Mouse (Mus musculus) urinary bladder, postnatal 4 days (tissue): ENCODE data around the gene Slc15a3.

Experiments
- DNase-seq, 2 experiments: peaks; one replicate each; pipeline ENCODE4 v3.0.0; 2021 to 2022; ENCODE audit warnings: low spot score in 2 of 2

Gene Slc15a3

GRCm38 (mm10) chr19:10821319-10821718 is 18.2 kb upstream of the Slc15a3 start:
- no peak for DNase-seq

GRCm38 (mm10) chr19:10822534-10822933 is 17.0 kb upstream of the Slc15a3 start:
- DNase-seq: no peak

- no peak for DNase-seq
Measured at GRCm38 (mm10) chr19:10824061-10824460, 15.5 kb upstream of the Slc15a3 start.

- no peak for DNase-seq
Measured at GRCm38 (mm10) chr19:10828321-10828720, 11.2 kb upstream of the Slc15a3 start.

GRCm38 (mm10) chr19:10829436-10830175 is 9.9 kb upstream of the Slc15a3 start, which contains the start of gene Cd6:
TSS of gene Cd6 (minus strand) at chr19:10830058.
- no peak for DNase-seq

GRCm38 (mm10) chr19:10831424-10831823 is 8.1 kb upstream of the Slc15a3 start:
- peak; percentile 66 to 82 for DNase-seq

- DNase-seq: no peak
Measured at GRCm38 (mm10) chr19:10832030-10832429, 7.5 kb upstream of the Slc15a3 start.

GRCm38 (mm10) chr19:10833611-10834010 is 5.9 kb upstream of the Slc15a3 start:
- no peak for DNase-seq

- DNase-seq: no peak
Measured at GRCm38 (mm10) chr19:10835671-10836070, 3.9 kb upstream of the Slc15a3 start.

- DNase-seq: peak in 1 of 2 experiments; percentile 21
Measured at GRCm38 (mm10) chr19:10841721-10842626, 2.4 kb downstream of the Slc15a3 start.

- DNase-seq: peak in 1 of 2 experiments; percentile 15
Measured at GRCm38 (mm10) chr19:10842914-10843313, 3.4 kb downstream of the Slc15a3 start.

- peak in 1 of 2 experiments; percentile 15 for DNase-seq
Measured at GRCm38 (mm10) chr19:10844206-10844605, 4.7 kb downstream of the Slc15a3 start.

GRCm38 (mm10) chr19:10845454-10845853 is 5.9 kb downstream of the Slc15a3 start:
- DNase-seq: no peak

- DNase-seq: no peak
Measured at GRCm38 (mm10) chr19:10846150-10846549, 6.6 kb downstream of the Slc15a3 start.

- no peak for DNase-seq
Measured at GRCm38 (mm10) chr19:10847311-10848087, 8.0 kb downstream of the Slc15a3 start.

- no peak for DNase-seq
Measured at GRCm38 (mm10) chr19:10855422-10855821, 15.9 kb downstream of the Slc15a3 start.

GRCm38 (mm10) chr19:10856520-10856919 is 17.0 kb downstream of the Slc15a3 start:
- no peak for DNase-seq

- DNase-seq: no peak
Measured at GRCm38 (mm10) chr19:10860072-10860497, 20.6 kb downstream of the Slc15a3 start.

- DNase-seq: no peak
Measured at GRCm38 (mm10) chr19:10866351-10866750, 26.8 kb downstream of the Slc15a3 start.

- DNase-seq: no peak
Measured at GRCm38 (mm10) chr19:10867946-10868622, 28.6 kb downstream of the Slc15a3 start.

- no peak for DNase-seq
Measured at GRCm38 (mm10) chr19:10868623-10869141, 29.2 kb downstream of the Slc15a3 start.
